Mouse (Mus musculus) spleen, adult 18-20 months (tissue): ENCODE measurements around the gene Amelx.

Source experiments
- DNase-seq, 2 experiments: peaks; one replicate each; pipeline ENCODE4 v3.0.0; 2022; ENCODE audit warnings: mixed read lengths in 2 of 2

Gene Amelx

GRCm38 (mm10) chrX:169187100-169187499 is at the start of gene Amelx:
TSS of gene Amelx (minus strand) at chrX:169187200.
- no peak for DNase-seq

GRCm38 (mm10) chrX:169222357-169223062 is 35.5 kb upstream of the Amelx start:
- DNase-seq = no peak

- no peak for DNase-seq
Observed at GRCm38 (mm10) chrX:169220064-169220463, 33.1 kb upstream of the Amelx start.

- DNase-seq = no peak
Observed at GRCm38 (mm10) chrX:169210019-169210418, 23.0 kb upstream of the Amelx start.

- DNase-seq = no peak
Observed at GRCm38 (mm10) chrX:169178634-169179033, 8.4 kb downstream of the Amelx start.

- DNase-seq = no peak
Observed at GRCm38 (mm10) chrX:169173796-169174195, 13.2 kb downstream of the Amelx start.

GRCm38 (mm10) chrX:169170981-169171380 is 16.0 kb downstream of the Amelx start:
- no peak for DNase-seq

- no peak for DNase-seq
Observed at GRCm38 (mm10) chrX:169158385-169158784, 28.6 kb downstream of the Amelx start.

- DNase-seq = no peak
Observed at GRCm38 (mm10) chrX:169153805-169154204, 33.2 kb downstream of the Amelx start.

GRCm38 (mm10) chrX:169140467-169140866 is 46.5 kb downstream of the Amelx start:
- DNase-seq = no peak

GRCm38 (mm10) chrX:169139758-169140157 is 47.2 kb downstream of the Amelx start:
- no peak for DNase-seq
